Mouse (Mus musculus) naive thymus-derived CD4-positive, alpha-beta T cell, adult 5 months (primary cell): ENCODE measurements around the gene Cyp2c37. TPM values are rescaled to one million over a fixed set of nuclear protein-coding genes. Genes with fewer than 3 reads are reported as not detected.

ENCODE experiments used
- polyA plus RNA-seq: library from polyadenylated mRNA; unstranded; fragments of 100-300 nt; shearing (Covaris generic); gene quantifications from one replicate; pipeline ENCODE4 v1.2.1, GENCODE M21; 2017

The Cyp2c37 gene
- not detected for polyA plus RNA-seq

DNA sequence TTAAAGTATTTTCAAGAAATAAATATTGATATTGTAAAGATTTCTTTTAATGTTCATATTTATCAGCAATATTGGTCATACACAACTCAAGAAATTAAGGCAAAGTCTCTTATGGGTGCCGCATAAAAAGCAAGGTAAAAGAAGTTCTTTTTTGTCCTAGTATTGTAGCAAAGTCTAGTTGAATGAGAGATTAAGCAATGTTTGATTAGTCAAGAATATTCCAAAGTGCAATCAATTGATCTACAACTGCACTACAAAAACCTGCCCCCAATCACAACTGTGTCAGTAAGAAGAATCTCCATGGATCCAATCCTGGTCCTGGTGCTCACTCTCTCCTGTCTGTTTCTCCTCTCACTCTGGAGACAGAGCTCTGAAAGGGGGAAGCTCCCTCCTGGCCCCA lies at the start of gene Cyp2c37:
TSS of gene Cyp2c37 (plus strand) at position 285 of the 400 bp plus-strand sequence.

Other genes starting within 250 kb of the Cyp2c37 start
- gene Cyp2c40, start 179.6 kb upstream of the Cyp2c37 start, polyA plus RNA-seq = not detected
- gene Cyp2c69, start 105.6 kb upstream of the Cyp2c37 start, polyA plus RNA-seq = not detected
- gene Cyp2c54, start 81.4 kb downstream of the Cyp2c37 start, polyA plus RNA-seq = not detected
- not detected for gene Cyp2c50, start 97.3 kb downstream of the Cyp2c37 start, polyA plus RNA-seq
- gene Cyp2c70, start 194.9 kb downstream of the Cyp2c37 start, polyA plus RNA-seq = not detected